Mouse (Mus musculus) intestine, embryonic 15.5 days (tissue): ENCODE measurements around the gene Grwd1. TPM values are rescaled to one million over a fixed set of nuclear protein-coding genes. Genes with fewer than 3 reads are reported as not detected.

Experiments used
- ATAC-seq: fragments of 200-750 bp; cut with Nextera tagmentation; 2 replicates; pipeline ENCODE4 v1.8.0; 2017; ENCODE audit warnings: moderate TSS enrichment, moderate library complexity
- H3K27ac ChIP-seq: fragments of 300-500 bp; sonication (generic); 2 replicates; pipeline ENCODE4 v1.5.1; 2015; ENCODE audit warnings: mild to moderate bottlenecking, inconsistent platforms
- H3K27me3 ChIP-seq: fragments of 300-500 bp; sonication (generic); replicated peaks from 2 replicates; pipeline ENCODE4 v1.6.1; 2015; ENCODE audit warnings: inconsistent platforms
- H3K36me3 ChIP-seq: fragments of 300-500 bp; sonication (generic); 2 replicates; pipeline ENCODE4 v1.6.1; 2015; ENCODE audit warnings: inconsistent platforms
- H3K4me1 ChIP-seq: fragments of 300-500 bp; sonication (generic); replicated peaks from 2 replicates; pipeline ENCODE4 v1.6.1; 2015; ENCODE audit warnings: inconsistent platforms
- H3K4me2 ChIP-seq: fragments of 300-500 bp; sonication (generic); replicated peaks from 2 replicates; pipeline ENCODE4 v1.6.1; 2015; ENCODE audit warnings: mild to moderate bottlenecking, inconsistent platforms
- H3K4me3 ChIP-seq: fragments of 300-500 bp; sonication (generic); replicated peaks from 2 replicates; pipeline ENCODE4 v1.5.1; 2015; ENCODE audit warnings: inconsistent platforms
- H3K9ac ChIP-seq: fragments of 300-500 bp; sonication (generic); 2 replicates; pipeline ENCODE4 v1.6.1; 2015; ENCODE audit warnings: inconsistent platforms
- H3K9me3 ChIP-seq: fragments of 300-500 bp; sonication (generic); 2 replicates; pipeline ENCODE4 v1.6.1; 2016; ENCODE audit warnings: inconsistent platforms
- WGBS: fragments of 180-500 bp; shearing (Covaris S2); methylation state at CpG from one replicate; pipeline ENCODE4 v1.1.7; 2015; 5-methylcytosine and 5-hydroxymethylcytosine counted together
- polyA plus RNA-seq: library from polyadenylated mRNA; unstranded; fragments of >200 nt; fragmentation: Nextera tagmentation; extraction: Ambion mirVana; gene quantifications from 2 replicates; pipeline ENCODE4 v1.2.1, GENCODE M21; 2015

Grwd1 gene
- polyA plus RNA-seq, 1 experiment from 2014 or later: 71.3 TPM

DNA sequence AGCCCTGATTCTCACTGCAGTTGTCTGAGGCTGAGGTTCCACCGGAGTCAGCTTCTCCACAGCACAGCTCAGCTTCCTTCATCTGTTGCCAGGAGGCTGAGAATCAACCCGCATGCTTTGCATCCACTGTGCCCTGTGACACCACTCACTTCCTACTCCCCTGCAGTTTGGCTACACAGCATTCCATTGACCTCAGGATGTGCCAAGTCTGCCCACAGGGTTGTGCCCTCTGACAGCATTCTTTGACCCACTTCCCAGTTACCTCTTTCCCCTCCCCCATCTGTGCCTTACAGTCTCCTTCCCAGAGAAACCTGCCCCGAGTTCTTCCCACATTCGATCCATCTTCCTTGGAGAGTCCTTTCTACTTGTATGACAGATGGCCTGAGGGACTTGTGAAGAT, 48.5 kb downstream of the Grwd1 start:
- H3K27ac ChIP-seq: no peak overlapping the region
- no peaks in the 10 kb centered on the region for H3K9me3 ChIP-seq
- H3K36me3 ChIP-seq: no peaks in the 10 kb centered on the region
- 67% methylated on average over 4 of the region's 4 CpGs for WGBS
- H3K4me2 ChIP-seq: no peak overlapping the region
- no peak overlapping the region for H3K9ac ChIP-seq
- H3K4me3 ChIP-seq: no peak overlapping the region
- no peak for ATAC-seq
- H3K4me1 ChIP-seq: peaks cover 36% of the 10 kb centered on the region
- H3K27me3 ChIP-seq: no peaks in the 10 kb centered on the region

DNA sequence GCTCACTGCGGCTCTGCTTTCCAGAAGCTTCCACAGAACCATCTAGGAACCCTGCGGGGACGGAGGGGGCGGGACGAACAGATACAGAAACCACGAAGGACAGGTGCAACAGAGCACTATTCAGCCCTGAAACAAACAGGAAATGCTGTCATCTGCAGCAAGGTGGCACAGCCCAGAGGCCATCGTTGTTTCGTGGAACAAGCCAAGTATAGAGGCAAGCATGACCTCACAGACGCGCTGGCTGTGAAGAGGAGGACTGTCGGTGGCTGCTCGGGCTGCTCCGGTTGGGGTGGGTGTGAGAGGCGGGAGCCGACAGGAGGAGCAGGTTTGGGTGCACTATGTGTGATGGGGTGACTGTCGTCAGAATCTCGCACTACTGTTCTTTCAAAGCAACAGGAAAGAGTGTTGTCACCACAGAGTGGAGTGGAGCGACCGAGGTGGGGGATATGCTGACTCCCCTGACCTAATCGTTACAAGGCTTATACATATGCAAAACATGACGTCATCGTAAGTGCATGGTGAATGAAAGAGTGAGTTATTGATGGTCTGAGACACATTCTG, 51.6 kb downstream of the Grwd1 start:
- Histone ChIP-seq H3K4me3 (no peak overlapping the region), H3K4me1 (peaks cover 14% of the 10 kb centered on the region), H3K9me3 (no peaks in the 10 kb centered on the region), H3K27me3 (0 out of 2 replicates have a peak, but pooled peaks cover 4% of the 10 kb centered on the region), H3K4me2 (peak overlapping the region; percentile 51), H3K36me3 (no peaks in the 10 kb centered on the region), H3K9ac (peak overlapping the region; percentile 11; the same call in 1 of the 2 replicates), H3K27ac (no peak overlapping the region)
- ATAC-seq: no peak
- WGBS: 17% methylated on average over 22 of the region's 22 CpGs

DNA sequence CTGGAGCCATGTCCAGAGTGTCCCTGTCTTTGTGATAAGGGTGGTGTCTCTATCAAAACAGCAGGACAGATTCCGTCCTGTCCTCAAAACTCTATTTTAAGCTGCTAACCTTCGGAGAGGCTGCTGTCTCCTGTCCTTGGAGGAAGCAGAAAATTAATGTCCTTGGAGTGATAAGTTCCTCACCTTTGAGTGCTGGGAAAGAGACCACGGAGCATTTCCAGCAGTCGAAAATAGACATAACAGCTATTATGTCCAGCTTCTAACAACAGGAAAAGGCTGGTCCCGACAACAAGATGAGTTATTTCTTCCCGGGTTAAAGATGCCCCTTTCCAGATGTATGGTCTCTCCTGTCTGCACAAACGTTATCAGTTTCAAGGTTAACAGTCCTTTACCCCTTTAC, 55.5 kb downstream of the Grwd1 start:
- no peaks in the 10 kb centered on the region for H3K9me3 ChIP-seq
- H3K4me2 ChIP-seq: no peak overlapping the region
- H3K4me1 ChIP-seq: peaks cover 5% of the 10 kb centered on the region
- no peaks in the 10 kb centered on the region for H3K36me3 ChIP-seq
- no peak for ATAC-seq
- peaks cover 4% of the 10 kb centered on the region; the same call in 1 of the 2 replicates for H3K27me3 ChIP-seq
- H3K27ac ChIP-seq: no peak overlapping the region
- 71% methylated on average over 7 of the region's 7 CpGs for WGBS
- H3K9ac ChIP-seq: no peak overlapping the region
- no peak overlapping the region for H3K4me3 ChIP-seq

Other genes with a start within 250 kb of the Grwd1 start
- 0.18 and 0.30 TPM in 2 replicates for gene Fgf21, start 215.5 kb downstream of the Grwd1 start, polyA plus RNA-seq
- gene Fut1, start 213.7 kb downstream of the Grwd1 start, polyA plus RNA-seq: 0.38 and 0.73 TPM in 2 replicates
- gene Izumo1, start 209.1 kb downstream of the Grwd1 start, polyA plus RNA-seq: 0.13 TPM in 1 of 2 replicates, not detected in the other
- gene Rasip1, start 203.5 kb downstream of the Grwd1 start, polyA plus RNA-seq: 9.8 and 9.9 TPM in 2 replicates
- 5.2 and 7.3 TPM in 2 replicates for gene Mamstr, start 191.0 kb downstream of the Grwd1 start, polyA plus RNA-seq
- gene Fut2, start 164.6 kb downstream of the Grwd1 start, polyA plus RNA-seq: 12.2 and 12.8 TPM in 2 replicates
- gene Ntn5, start 146.9 kb downstream of the Grwd1 start, polyA plus RNA-seq: 0.73 TPM in 2 replicates
- gene Sec1, start 136.5 kb downstream of the Grwd1 start, polyA plus RNA-seq: 1.9 and 2.0 TPM in 2 replicates
- 5.5 and 6.4 TPM in 2 replicates for gene Car11, start 131.1 kb downstream of the Grwd1 start, polyA plus RNA-seq
- 3.1 and 3.4 TPM in 2 replicates for gene Dbp, start 125.9 kb downstream of the Grwd1 start, polyA plus RNA-seq
- 1,110 and 1,134 TPM in 2 replicates for gene Rpl18, start 115.5 kb downstream of the Grwd1 start, polyA plus RNA-seq
- 38.1 and 41.6 TPM in 2 replicates for gene Sphk2, start 112.9 kb downstream of the Grwd1 start, polyA plus RNA-seq
- gene Fam83e, start 109.7 kb downstream of the Grwd1 start, polyA plus RNA-seq: 19.7 and 22.4 TPM in 2 replicates
- 0.49 and 0.74 TPM in 2 replicates for gene Spaca4, start 105.1 kb downstream of the Grwd1 start, polyA plus RNA-seq
- gene Lmtk3, start 47.2 kb downstream of the Grwd1 start, polyA plus RNA-seq: 0.43 and 0.90 TPM in 2 replicates
- 2.8 and 2.9 TPM in 2 replicates for gene Sult2b1, start 46.3 kb downstream of the Grwd1 start, polyA plus RNA-seq
- 89.0 and 92.0 TPM in 2 replicates for gene Cyth2, start 16.4 kb downstream of the Grwd1 start, polyA plus RNA-seq
- 0.88 and 1.0 TPM in 2 replicates for gene Kcnj14, start 6.2 kb downstream of the Grwd1 start, polyA plus RNA-seq
- 70.8 and 74.5 TPM in 2 replicates for gene Kdelr1, start 41.8 kb upstream of the Grwd1 start, polyA plus RNA-seq
- gene Grin2d, start 47.4 kb upstream of the Grwd1 start, polyA plus RNA-seq: 0.49 and 0.51 TPM in 2 replicates
- 0.85 and 1.00 TPM in 2 replicates for gene Syngr4, start 65.8 kb upstream of the Grwd1 start, polyA plus RNA-seq
- 5.8 and 7.0 TPM in 2 replicates for gene Tmem143, start 66.0 kb upstream of the Grwd1 start, polyA plus RNA-seq
- 141 and 168 TPM in 2 replicates for gene Emp3, start 90.5 kb upstream of the Grwd1 start, polyA plus RNA-seq
- 4.3 and 4.5 TPM in 2 replicates for gene Ccdc114, start 93.1 kb upstream of the Grwd1 start, polyA plus RNA-seq
- 3.2 and 3.3 TPM in 2 replicates for gene Abcc6, start 199.4 kb upstream of the Grwd1 start, polyA plus RNA-seq
- 80.4 and 84.7 TPM in 2 replicates for gene Nomo1, start 202.8 kb upstream of the Grwd1 start, polyA plus RNA-seq